Mouse (Mus musculus): ENCODE results near the gene Cdkn2d. TPM values are rescaled to one million over a fixed set of nuclear protein-coding genes. Genes with fewer than 3 reads are reported as not detected.
"Not testable (repeated sequence)": the region's sequence is repeated elsewhere in the genome, so short reads cannot be mapped to it uniquely, and the experiment has no call there.

The Cdkn2d gene
- polyA plus RNA-seq, 1 experiment from 2014 or later: 87.3 TPM

GRCm38 (mm10) chr9:21269590-21269989 is 21.6 kb downstream of the Cdkn2d start:
- H3K9me3 ChIP-seq: not testable (repeated sequence)
- peaks cover 45% of the 10 kb centered on the region for H3K36me3 ChIP-seq (replicated peaks)
- WGBS: 86% methylated on average over 5 of the region's 5 CpGs

GRCm38 (mm10) chr9:21268305-21268704 is 22.9 kb downstream of the Cdkn2d start:
- no peak for ATAC-seq (replicated peaks)
- no peak overlapping the region for H3K27ac ChIP-seq
- H3K4me2 ChIP-seq: no peak overlapping the region
- H3K9me3 ChIP-seq: no peaks in the 10 kb centered on the region
- H3K9ac ChIP-seq: no peak overlapping the region
- peaks cover 21% of the 10 kb centered on the region for H3K4me1 ChIP-seq
- H3K4me3 ChIP-seq: no peak overlapping the region
- 96% methylated on average over 16 of the region's 16 CpGs for WGBS
- peaks cover 34% of the 10 kb centered on the region for H3K36me3 ChIP-seq (replicated peaks)
- H3K27me3 ChIP-seq (replicated peaks): no peaks in the 10 kb centered on the region

More at GRCm38 (mm10) chr9:21269590-21269989, 21.6 kb downstream of the Cdkn2d start:
- not testable (repeated sequence) for H3K27me3 ChIP-seq (replicated peaks); H3K4me3 ChIP-seq; H3K9ac ChIP-seq; H3K4me2 ChIP-seq; H3K27ac ChIP-seq; ATAC-seq (replicated peaks)
- H3K4me1 ChIP-seq: peaks cover 17% of the 10 kb centered on the region

- Histone ChIP-seq H3K4me3 (no peak overlapping the region), H3K4me1 (peaks cover 21% of the 10 kb centered on the region), H3K9me3 (no peaks in the 10 kb centered on the region), H3K4me2 (no peak overlapping the region; the same call in 1 of the 2 replicates), H3K27ac (no peak overlapping the region), H3K27me3 (replicated peaks) (no peaks in the 10 kb centered on the region), H3K36me3 (replicated peaks) (peaks cover 20% of the 10 kb centered on the region), H3K9ac (no peak overlapping the region)
- ATAC-seq (replicated peaks): no peak
- WGBS: 89% methylated on average over 5 of the region's 5 CpGs
Observed at GRCm38 (mm10) chr9:21266889-21267288, 24.3 kb downstream of the Cdkn2d start.

GRCm38 (mm10) chr9:21265611-21266010 is 25.6 kb downstream of the Cdkn2d start:
- peak overlapping the region; percentile 80 for H3K4me2 ChIP-seq
- no peak for ATAC-seq (replicated peaks)
- no peaks in the 10 kb centered on the region for H3K27me3 ChIP-seq (replicated peaks)
- peak overlapping the region; percentile 88 for H3K4me3 ChIP-seq
- H3K9me3 ChIP-seq: no peaks in the 10 kb centered on the region
- H3K4me1 ChIP-seq: peaks cover 21% of the 10 kb centered on the region
- H3K9ac ChIP-seq: peak overlapping the region; percentile 89
- H3K27ac ChIP-seq: peak overlapping the region; percentile 74; the same call in 1 of the 2 replicates
- H3K36me3 ChIP-seq (replicated peaks): peaks cover 9% of the 10 kb centered on the region
- WGBS: 7% methylated on average over 11 of the region's 11 CpGs

GRCm38 (mm10) chr9:21265000-21265561 is 26.1 kb downstream of the Cdkn2d start, which contains the start of gene Atg4d:
Atg4d (plus strand) TSS chr9:21265293.
- Histone ChIP-seq H3K36me3 (replicated peaks) (peaks cover 4% of the 10 kb centered on the region), H3K4me2 (peak within 1 kb of the TSS; percentile 80), H3K4me1 (peaks cover 21% of the 10 kb centered on the region), H3K4me3 (peak within 1 kb of the TSS; percentile 88), H3K27ac (peak within 1 kb of the TSS; percentile 74), H3K27me3 (replicated peaks) (no peaks in the 10 kb centered on the region), H3K9ac (peak within 1 kb of the TSS; percentile 89), H3K9me3 (no peaks in the 10 kb centered on the region)
- under 1% methylated on average over 47 of the region's 49 CpGs for WGBS
- peak; percentile 97 for ATAC-seq (replicated peaks)

- WGBS: 19% methylated on average over 17 of the region's 17 CpGs
- peaks cover 21% of the 10 kb centered on the region for H3K4me1 ChIP-seq
- peak overlapping the region; percentile 88 for H3K4me3 ChIP-seq
- H3K27ac ChIP-seq: peak overlapping the region; percentile 72
- H3K27me3 ChIP-seq (replicated peaks): no peaks in the 10 kb centered on the region
- ATAC-seq (replicated peaks): peak; percentile 29
- peak overlapping the region; percentile 80 for H3K4me2 ChIP-seq
- no peaks in the 10 kb centered on the region; the same call in 1 of the 2 replicates for H3K36me3 ChIP-seq (replicated peaks)
- H3K9ac ChIP-seq: peak overlapping the region; percentile 44
- H3K9me3 ChIP-seq: no peaks in the 10 kb centered on the region
Observed at GRCm38 (mm10) chr9:21264272-21264999, 26.8 kb downstream of the Cdkn2d start.

GRCm38 (mm10) chr9:21261831-21262230 is 29.4 kb downstream of the Cdkn2d start:
- 58% methylated on average over 2 of the region's 2 CpGs for WGBS
- H3K27ac ChIP-seq: no peak overlapping the region

GRCm38 (mm10) chr9:21260491-21261040 is 30.6 kb downstream of the Cdkn2d start:
- Histone ChIP-seq H3K4me1 (peaks cover 7% of the 10 kb centered on the region; the same call in 1 of the 2 replicates), H3K9me3 (no peaks in the 10 kb centered on the region), H3K9ac (no peak overlapping the region), H3K4me2 (no peak overlapping the region), H3K27ac (no peak overlapping the region), H3K36me3 (replicated peaks) (no peaks in the 10 kb centered on the region), H3K4me3 (no peak overlapping the region), H3K27me3 (replicated peaks) (no peaks in the 10 kb centered on the region)
- ATAC-seq (replicated peaks): no peak
- WGBS: 82% methylated on average over 6 of the region's 6 CpGs

More at GRCm38 (mm10) chr9:21261831-21262230, 29.4 kb downstream of the Cdkn2d start:
- Histone ChIP-seq H3K4me2 (no peak overlapping the region), H3K36me3 (replicated peaks) (no peaks in the 10 kb centered on the region), H3K9ac (no peak overlapping the region), H3K4me3 (no peak overlapping the region), H3K4me1 (peaks cover 19% of the 10 kb centered on the region), H3K27me3 (replicated peaks) (no peaks in the 10 kb centered on the region), H3K9me3 (no peaks in the 10 kb centered on the region)
- no peak for ATAC-seq (replicated peaks)

- H3K9ac ChIP-seq; H3K27me3 ChIP-seq (replicated peaks); H3K4me2 ChIP-seq; H3K4me1 ChIP-seq; H3K27ac ChIP-seq; ATAC-seq (replicated peaks); H3K36me3 ChIP-seq (replicated peaks); H3K4me3 ChIP-seq; H3K9me3 ChIP-seq: not testable (repeated sequence)
- 83% methylated on average over 4 of the region's 4 CpGs for WGBS
Observed at GRCm38 (mm10) chr9:21256349-21256748, 34.9 kb downstream of the Cdkn2d start.

- no peaks in the 10 kb centered on the region for H3K9me3 ChIP-seq
- no peaks in the 10 kb centered on the region for H3K36me3 ChIP-seq (replicated peaks)
- no peaks in the 10 kb centered on the region for H3K4me1 ChIP-seq
- H3K4me2 ChIP-seq: no peak overlapping the region
- no peak overlapping the region for H3K4me3 ChIP-seq
- H3K9ac ChIP-seq: no peak overlapping the region
- no peak overlapping the region for H3K27ac ChIP-seq
- no peak for ATAC-seq (replicated peaks)
- peaks cover 13% of the 10 kb centered on the region for H3K27me3 ChIP-seq (replicated peaks)
Observed at GRCm38 (mm10) chr9:21254690-21255089, 36.5 kb downstream of the Cdkn2d start.

- Histone ChIP-seq H3K4me1 (no peaks in the 10 kb centered on the region), H3K4me3 (no peak overlapping the region), H3K27ac (no peak overlapping the region), H3K9ac (no peak overlapping the region), H3K27me3 (replicated peaks) (peaks cover 43% of the 10 kb centered on the region), H3K4me2 (no peak overlapping the region), H3K9me3 (no peaks in the 10 kb centered on the region), H3K36me3 (replicated peaks) (no peaks in the 10 kb centered on the region)
- 76% methylated on average over 13 of the region's 13 CpGs for WGBS
- no peak for ATAC-seq (replicated peaks)
Observed at GRCm38 (mm10) chr9:21251116-21251735, 40.0 kb downstream of the Cdkn2d start.

GRCm38 (mm10) chr9:21250509-21250908 is 40.7 kb downstream of the Cdkn2d start:
- Histone ChIP-seq H3K36me3 (replicated peaks) (no peaks in the 10 kb centered on the region), H3K27ac (no peak overlapping the region), H3K27me3 (replicated peaks) (peaks cover 50% of the 10 kb centered on the region), H3K4me2 (no peak overlapping the region), H3K4me1 (peaks cover under 1% of the 10 kb centered on the region; the same call in 1 of the 2 replicates), H3K9me3 (no peaks in the 10 kb centered on the region), H3K9ac (no peak overlapping the region), H3K4me3 (no peak overlapping the region)
- no peak for ATAC-seq (replicated peaks)
- WGBS: 61% methylated on average over 2 of the region's 2 CpGs
